9 mouse cellular contexts compared by ENCODE assay signal in genomic region chr16:32915292-32916068, GRCm38 (mm10). TPM values are rescaled to one million over a fixed set of nuclear protein-coding genes. Genes with fewer than 3 reads are reported as not detected.
DNase-seq lines count a peak whose midpoint lies in the region; ATAC-seq and TF ChIP-seq lines count a peak whose summit lies in the region.
"Had no signal": no experiment of that assay in that cellular context is flagged by ENCODE, and none has a peak within 500 bp of the region (broad histone marks: within the 10 kb centered on the region; RNA-seq: fewer than 3 reads in every experiment).

No protein-coding gene starts in this region.

- H3K4me3 ChIP-seq in heart, embryonic 11.5 days (ENCODE audit: low read depth, low read length) = 0 out of 2 replicates have a peak overlapping the region, but pooled peaks have one; percentile 66
- 0 out of 2 replicates have a peak overlapping the region, but pooled peaks have one; percentile 98 for H3K4me3 ChIP-seq in E14TG2a.4 (replicated peaks; ENCODE audit: low read length)
- H3K4me3 ChIP-seq in forebrain, postnatal 0 days (ENCODE audit: low read depth, low read length) = peak overlapping the region; percentile 97
- H3K4me3 ChIP-seq in midbrain, embryonic 10.5 days = peak overlapping the region; percentile 99

- H3K4me1 ChIP-seq in heart, embryonic 11.5 days (ENCODE audit: control insufficient read depth, insufficient read depth, low read length) = no peaks in the 10 kb centered on the region
- H3K4me1 ChIP-seq in E14TG2a.4 (replicated peaks; ENCODE audit: low read depth, low read length) = peaks cover 14% of the 10 kb centered on the region
- H3K4me1 ChIP-seq in forebrain, postnatal 0 days (ENCODE audit: insufficient read depth) = peaks cover 8% of the 10 kb centered on the region
- peaks cover 18% of the 10 kb centered on the region for H3K4me1 ChIP-seq in midbrain, embryonic 10.5 days

- H3K9me3 ChIP-seq in heart, embryonic 11.5 days (replicated peaks; ENCODE audit: control insufficient read depth, low read length) = no peaks in the 10 kb centered on the region
- H3K9me3 ChIP-seq in E14TG2a.4 (ENCODE audit: low read length) = no peaks in the 10 kb centered on the region
- no peaks in the 10 kb centered on the region for H3K9me3 ChIP-seq in forebrain, postnatal 0 days (ENCODE audit: low read length)
- no peaks in the 10 kb centered on the region for H3K9me3 ChIP-seq in midbrain, embryonic 10.5 days (replicated peaks)

- DNase-seq in heart, postnatal 25 days (ENCODE audit: low spot score) = no peak
- no peak for DNase-seq in forebrain, postnatal 0 days
- no peak for DNase-seq in midbrain, embryonic 10.5 days (ENCODE audit: low spot score)
- DNase-seq in layer of hippocampus, postnatal 36 days = no peak
- DNase-seq in thymus, postnatal 10 days (ENCODE audit: low spot score in 2 of 2) = no peak
- DNase-seq in adrenal gland, postnatal 10 days = no peak

- 68% methylated on average over 9 of the region's 9 CpGs for WGBS in heart, embryonic 11.5 days (ENCODE audit: insufficient replicate concordance)
- WGBS in forebrain, postnatal 0 days = 72% methylated on average over 9 of the region's 9 CpGs
- 82% methylated on average over 9 of the region's 9 CpGs for WGBS in midbrain, embryonic 10.5 days

- H3K9ac ChIP-seq in heart, embryonic 11.5 days (ENCODE audit: low read depth, low read length) = no peak overlapping the region
- H3K9ac ChIP-seq in forebrain, postnatal 0 days = no peak overlapping the region

- no peak for ATAC-seq in heart, embryonic 11.5 days (replicated peaks; ENCODE audit: insufficient number of reproducible peaks, low FRiP score, low TSS enrichment)
- no peak for ATAC-seq in forebrain, postnatal 0 days

- H3K27me3 ChIP-seq in heart, embryonic 11.5 days (ENCODE audit: control insufficient read depth, insufficient read depth, low read length) = no peaks in the 10 kb centered on the region
- H3K27me3 ChIP-seq in E14TG2a.4 (ENCODE audit: insufficient read depth, low read length) = no peaks in the 10 kb centered on the region
- H3K27me3 ChIP-seq in forebrain, postnatal 0 days (ENCODE audit: insufficient read depth, low read length) = no peaks in the 10 kb centered on the region
- H3K27me3 ChIP-seq in midbrain, embryonic 10.5 days (ENCODE audit: low read depth, poor library complexity, severe bottlenecking) = no peaks in the 10 kb centered on the region
- H3K27me3 ChIP-seq: Patski had no signal

- no peak for TF ChIP-seq CTCF in E14TG2a.4 (conservative IDR thresholded peaks at IDR 0.05; ENCODE audit: low read length)
- TF ChIP-seq CTCF in forebrain, postnatal 0 days (IDR thresholded peaks at IDR 0.05; ENCODE audit: low read depth) = no peak

- no peak overlapping the region for H3K27ac ChIP-seq in heart, embryonic 11.5 days (ENCODE audit: low read depth, low read length)
- no peak overlapping the region for H3K27ac ChIP-seq in forebrain, postnatal 0 days (ENCODE audit: low read depth, low read length)
- H3K27ac ChIP-seq in midbrain, embryonic 10.5 days (replicated peaks) = no peak overlapping the region

- H3K4me2 ChIP-seq in heart, embryonic 11.5 days = peak overlapping the region; percentile 83
- peak overlapping the region; percentile 52 for H3K4me2 ChIP-seq in forebrain, postnatal 0 days (ENCODE audit: low read depth)

- intact Hi-C loops in heart, postnatal 25 days (cut with DNase I) = no loop called here

- H3K36me3 ChIP-seq in heart, embryonic 11.5 days (ENCODE audit: control insufficient read depth, insufficient read depth, low read length) = no peaks in the 10 kb centered on the region
- peaks cover 5% of the 10 kb centered on the region; the same call in 1 of the 2 replicates for H3K36me3 ChIP-seq in E14TG2a.4 (ENCODE audit: insufficient read depth, low read length)
- no peaks in the 10 kb centered on the region for H3K36me3 ChIP-seq in forebrain, postnatal 0 days (ENCODE audit: insufficient read depth)
- peaks cover 18% of the 10 kb centered on the region for H3K36me3 ChIP-seq in midbrain, embryonic 10.5 days

RNA-seq across cellular contexts. Expression of gene Lrch3, which starts 1.6 kb away (rescaled TPM):
- polyA plus RNA-seq in heart, embryonic 11.5 days (2014; fragmentation: Nextera tagmentation; extraction: Ambion mirVana) = 21.6 and 25.3 TPM in 2 replicates
- 10 to 100 TPM; 25.9 to 27.2 TPM for total RNA-seq in heart, postnatal 25 days (2021)
- total RNA-seq in forebrain, postnatal 0 days (2014; rRNA removed) = 41.5 and 50.3 TPM in 2 replicates
- 10.6 and 19.6 TPM in 2 replicates for polyA plus RNA-seq in forebrain, postnatal 0 days (2015; fragmentation: Nextera tagmentation; extraction: Ambion mirVana)
- polyA plus RNA-seq in midbrain, embryonic 10.5 days (2016; fragmentation: Nextera tagmentation; extraction: Ambion mirVana) = 32.1 and 40.3 TPM in 2 replicates
- 10 to 100 TPM; 43.8 to 47.4 TPM for total RNA-seq in layer of hippocampus, postnatal 36 days (2021)
- 10 to 100 TPM; 30.4 to 43.1 TPM for total RNA-seq in adrenal gland, postnatal 10 days (2021)

RNA-seq across cellular contexts. Expression of gene Rubcn, which starts 37.9 kb away (rescaled TPM):
- polyA plus RNA-seq in heart, embryonic 11.5 days (2014; fragmentation: Nextera tagmentation; extraction: Ambion mirVana) = 19.5 and 22.3 TPM in 2 replicates
- total RNA-seq in heart, postnatal 25 days (2021) = 10 to 100 TPM; 27.8 to 32.4 TPM
- 70.9 and 81.0 TPM in 2 replicates for total RNA-seq in forebrain, postnatal 0 days (2014; rRNA removed)
- 20.2 and 25.7 TPM in 2 replicates for polyA plus RNA-seq in forebrain, postnatal 0 days (2015; fragmentation: Nextera tagmentation; extraction: Ambion mirVana)
- polyA plus RNA-seq in midbrain, embryonic 10.5 days (2016; fragmentation: Nextera tagmentation; extraction: Ambion mirVana) = 19.0 and 22.0 TPM in 2 replicates
- total RNA-seq in layer of hippocampus, postnatal 36 days (2021) = 10 to 100 TPM; 61.4 to 62.4 TPM
- 10 to 100 TPM; 24.1 to 35.3 TPM for total RNA-seq in adrenal gland, postnatal 10 days (2021)

RNA-seq across cellular contexts. Expression of gene Fyttd1, which starts 38.2 kb away (rescaled TPM):
- 164 and 172 TPM in 2 replicates for polyA plus RNA-seq in heart, embryonic 11.5 days (2014; fragmentation: Nextera tagmentation; extraction: Ambion mirVana)
- 100 to 1,000 TPM; 106 to 109 TPM for total RNA-seq in heart, postnatal 25 days (2021)
- 121 and 142 TPM in 2 replicates for total RNA-seq in forebrain, postnatal 0 days (2014; rRNA removed)
- polyA plus RNA-seq in forebrain, postnatal 0 days (2015; fragmentation: Nextera tagmentation; extraction: Ambion mirVana) = 119 and 129 TPM in 2 replicates
- 92.6 and 95.0 TPM in 2 replicates for polyA plus RNA-seq in midbrain, embryonic 10.5 days (2016; fragmentation: Nextera tagmentation; extraction: Ambion mirVana)
- 100 to 1,000 TPM; 114 to 118 TPM for total RNA-seq in layer of hippocampus, postnatal 36 days (2021)
- 100 to 1,000 TPM; 105 to 114 TPM for total RNA-seq in adrenal gland, postnatal 10 days (2021)
